Mouse (Mus musculus) skeletal muscle tissue, postnatal 0 days (tissue): Measurements from ENCODE around the gene Gm21996. TPM values are rescaled to one million over a fixed set of nuclear protein-coding genes. Genes with fewer than 3 reads are reported as not detected.

Experiments used
- polyA plus RNA-seq: library from polyadenylated mRNA; unstranded; fragments of >200 nt; fragmentation: Nextera tagmentation; extraction: Ambion mirVana; gene quantifications from 2 replicates; pipeline ENCODE4 v1.2.1, GENCODE M21; 2015

Gene Gm21996
- not detected in 2 replicates for polyA plus RNA-seq

DNA sequence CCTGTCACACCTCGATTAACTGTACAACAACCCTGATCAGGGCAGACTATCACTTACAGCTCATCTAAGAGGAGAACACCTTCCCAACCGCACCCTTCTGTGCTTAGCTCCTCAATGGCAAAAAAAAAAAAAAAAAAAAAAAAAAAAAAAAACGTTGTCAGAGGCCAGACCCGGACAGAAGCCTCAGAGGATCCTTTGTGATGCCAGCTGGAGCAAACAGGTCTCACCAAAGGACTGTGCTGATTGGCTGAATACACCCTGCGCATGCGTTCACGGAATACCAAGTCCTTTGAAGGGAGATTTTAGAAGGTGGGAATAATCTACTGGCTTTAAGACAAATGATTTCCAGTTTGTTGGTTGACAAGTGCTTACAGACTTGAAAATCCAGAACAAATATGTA, at the start of gene Gm21996:
Gm21996 (minus strand) TSS at position 101 of the 400 bp plus-strand sequence.

